Mouse (Mus musculus): ENCODE results near the gene Btnl9. TPM values are rescaled to one million over a fixed set of nuclear protein-coding genes. Genes with fewer than 3 reads are reported as not detected.
"Not testable (repeated sequence)": the region's sequence is repeated elsewhere in the genome, so short reads cannot be mapped to it uniquely, and the experiment has no call there.

Gene Btnl9
- polyA plus RNA-seq, 1 experiment from 2014 or later, result 0.89 TPM

DNA sequence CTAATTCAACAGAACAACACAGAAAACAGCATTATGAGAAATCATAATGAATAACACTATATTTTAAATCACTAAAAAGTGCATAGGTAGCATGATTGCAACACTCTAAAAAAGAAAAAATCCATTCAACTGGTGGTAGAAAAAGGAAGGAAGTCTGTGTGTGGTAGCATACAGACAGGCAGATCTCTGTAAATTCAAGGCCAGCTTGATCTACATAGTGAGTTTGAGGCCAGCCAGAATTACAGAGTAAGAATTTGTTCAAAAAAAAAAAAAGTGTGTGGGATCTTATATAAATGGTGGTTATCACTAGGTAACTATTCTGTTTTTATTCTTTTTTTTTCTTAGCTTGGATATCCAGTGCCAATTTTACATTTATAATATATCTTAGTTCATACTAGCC, 14.2 kb upstream of the Btnl9 start:
- Histone ChIP-seq H3K9me3 (ENCODE audit: low read depth, low read length) (no peaks in the 10 kb centered on the region), H3K4me3 (ENCODE audit: low read depth, low read length) (no peak overlapping the region), H3K27me3 (ENCODE audit: insufficient read depth, low read length) (no peaks in the 10 kb centered on the region), H3K4me2 (no peak overlapping the region), H3K4me1 (ENCODE audit: insufficient read depth) (peaks cover 11% of the 10 kb centered on the region; the same call in 1 of the 2 replicates), H3K27ac (ENCODE audit: low read depth) (no peak overlapping the region), H3K9ac (no peak overlapping the region), H3K36me3 (ENCODE audit: insufficient read depth) (no peaks in the 10 kb centered on the region)
- no peak for DNase-seq
- TF ChIP-seq CTCF (IDR thresholded peaks at IDR 0.05; ENCODE audit: low read depth), result no peak
- ATAC-seq (ENCODE audit: insufficient read depth), result no peak

DNA sequence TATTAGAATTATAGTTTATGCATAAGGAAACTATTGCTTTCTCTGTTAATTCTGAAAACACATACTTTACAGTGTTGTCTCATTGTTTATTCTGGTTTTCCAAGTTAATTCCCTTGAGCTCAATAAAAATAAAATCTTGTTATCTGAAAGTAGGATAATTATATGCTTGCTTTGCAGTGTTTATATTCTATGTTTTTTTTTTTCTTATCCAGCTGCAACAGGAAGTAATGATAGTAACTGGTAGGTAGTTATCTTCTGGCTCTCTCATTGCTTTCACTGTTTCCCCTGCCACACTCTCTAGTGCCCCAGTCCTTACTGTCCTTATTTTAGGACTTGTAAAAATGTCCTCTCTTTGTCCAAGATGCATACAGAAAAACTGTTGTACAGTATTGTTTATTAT, 13.7 kb upstream of the Btnl9 start:
- no peak for DNase-seq
- TF ChIP-seq CTCF (IDR thresholded peaks at IDR 0.05; ENCODE audit: low read depth), result no peak
- no peak for ATAC-seq (ENCODE audit: insufficient read depth)
- no peak overlapping the region for H3K27ac ChIP-seq (ENCODE audit: low read depth)
- no peaks in the 10 kb centered on the region for H3K9me3 ChIP-seq (ENCODE audit: low read depth, low read length)
- no peak overlapping the region for H3K9ac ChIP-seq
- no peaks in the 10 kb centered on the region for H3K36me3 ChIP-seq (ENCODE audit: insufficient read depth)
- H3K4me3 ChIP-seq (ENCODE audit: low read depth, low read length), result no peak overlapping the region
- H3K4me2 ChIP-seq, result no peak overlapping the region
- H3K4me1 ChIP-seq (ENCODE audit: insufficient read depth), result peaks cover 11% of the 10 kb centered on the region; the same call in 1 of the 2 replicates
- no peaks in the 10 kb centered on the region for H3K27me3 ChIP-seq (ENCODE audit: insufficient read depth, low read length)

DNA sequence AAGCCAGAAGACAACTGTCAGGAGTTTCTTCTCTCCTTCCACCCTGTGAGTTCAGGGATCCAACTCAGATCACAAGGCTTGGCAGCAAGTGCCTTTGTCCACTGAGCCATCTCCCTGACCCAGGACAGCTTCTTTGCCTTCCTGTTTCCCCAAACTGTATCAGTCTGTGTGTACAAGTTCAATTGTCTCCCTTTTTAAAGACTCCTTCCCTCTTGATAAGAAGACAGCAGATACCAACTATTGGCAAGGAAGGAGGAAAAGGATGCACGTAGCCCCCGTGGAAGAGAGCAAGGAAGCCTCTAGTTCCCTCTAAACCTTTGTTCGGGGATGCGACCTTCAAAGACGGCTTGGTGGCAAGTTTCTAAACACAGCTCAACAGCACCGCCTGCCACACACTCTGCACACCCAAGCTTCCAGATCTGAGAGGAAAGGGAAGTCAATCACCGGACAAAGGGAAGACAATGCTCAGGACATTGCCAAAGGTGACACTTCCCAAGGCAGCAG, 8.9 kb upstream of the Btnl9 start:
- DNase-seq (peak; percentile 28), ATAC-seq (ENCODE audit: insufficient read depth) (no peak)
- Histone ChIP-seq H3K9me3 (ENCODE audit: low read depth, low read length) (no peaks in the 10 kb centered on the region), H3K36me3 (ENCODE audit: insufficient read depth) (no peaks in the 10 kb centered on the region), H3K4me2 (no peak overlapping the region), H3K4me3 (ENCODE audit: low read depth, low read length) (no peak overlapping the region), H3K27me3 (ENCODE audit: insufficient read depth, low read length) (no peaks in the 10 kb centered on the region), H3K4me1 (ENCODE audit: insufficient read depth) (no peaks in the 10 kb centered on the region), H3K9ac (no peak overlapping the region), H3K27ac (ENCODE audit: low read depth) (peak overlapping the region; percentile 50; the same call in 1 of the 2 replicates)
- 72% methylated on average over 7 of the region's 7 CpGs for WGBS
- no peak for TF ChIP-seq CTCF (IDR thresholded peaks at IDR 0.05; ENCODE audit: low read depth)

DNA sequence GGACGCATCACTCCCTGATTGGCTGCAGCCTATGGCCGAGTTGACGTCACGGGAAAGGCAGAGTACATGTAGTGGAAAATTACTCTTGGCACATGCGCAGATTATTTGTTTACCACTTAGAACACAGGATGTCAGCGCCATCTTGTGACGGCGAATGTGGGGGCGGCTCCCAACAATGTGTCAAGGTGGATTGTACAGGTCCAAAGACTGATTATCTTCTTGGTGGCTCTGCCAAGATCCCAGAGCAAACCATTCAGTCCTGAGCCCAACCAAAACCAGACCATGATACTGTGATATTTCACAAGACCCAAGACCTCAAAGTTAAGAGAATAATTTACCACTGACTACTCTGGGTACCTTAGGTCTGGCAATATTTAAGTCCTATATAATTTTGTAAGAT, 7.8 kb upstream of the Btnl9 start:
- H3K27ac ChIP-seq (ENCODE audit: low read depth); H3K27me3 ChIP-seq (ENCODE audit: insufficient read depth, low read length); H3K9me3 ChIP-seq (ENCODE audit: low read depth, low read length); DNase-seq; H3K4me3 ChIP-seq (ENCODE audit: low read depth, low read length); H3K4me1 ChIP-seq (ENCODE audit: insufficient read depth); H3K9ac ChIP-seq; H3K36me3 ChIP-seq (ENCODE audit: insufficient read depth); ATAC-seq (ENCODE audit: insufficient read depth); H3K4me2 ChIP-seq: not testable (repeated sequence)
- 93% methylated on average over 9 of the region's 9 CpGs for WGBS

DNA sequence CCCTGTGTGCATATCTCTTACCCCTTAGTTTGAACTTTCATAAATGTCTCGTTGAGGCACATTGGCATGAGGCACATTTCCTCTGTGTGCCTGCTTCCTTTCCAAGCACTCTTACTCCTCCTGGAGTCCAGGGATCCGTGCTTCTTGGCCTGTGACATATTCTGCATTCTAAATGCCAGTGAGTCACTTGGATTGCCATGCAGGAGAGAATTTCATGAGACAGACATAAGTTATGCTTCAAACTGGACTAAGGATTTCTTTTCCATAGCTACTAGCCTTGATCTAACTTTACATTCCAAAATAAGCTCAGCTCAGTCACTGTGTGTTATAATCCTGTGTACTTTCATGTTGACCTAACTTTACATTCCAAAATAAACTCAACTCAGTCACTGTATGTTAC, 4.1 kb upstream of the Btnl9 start:
- no peak overlapping the region for H3K4me2 ChIP-seq
- no peaks in the 10 kb centered on the region for H3K9me3 ChIP-seq (ENCODE audit: low read depth, low read length)
- no peak overlapping the region for H3K9ac ChIP-seq
- no peak overlapping the region for H3K4me3 ChIP-seq (ENCODE audit: low read depth, low read length)
- no peak for ATAC-seq (ENCODE audit: insufficient read depth)
- no peaks in the 10 kb centered on the region for H3K36me3 ChIP-seq (ENCODE audit: insufficient read depth)
- 39% methylated on average over 2 of the region's 2 CpGs for WGBS
- no peak for TF ChIP-seq CTCF (IDR thresholded peaks at IDR 0.05; ENCODE audit: low read depth)
- H3K27me3 ChIP-seq (ENCODE audit: insufficient read depth, low read length), result no peaks in the 10 kb centered on the region
- no peaks in the 10 kb centered on the region for H3K4me1 ChIP-seq (ENCODE audit: insufficient read depth)
- no peak overlapping the region for H3K27ac ChIP-seq (ENCODE audit: low read depth)
- DNase-seq, result no peak

DNA sequence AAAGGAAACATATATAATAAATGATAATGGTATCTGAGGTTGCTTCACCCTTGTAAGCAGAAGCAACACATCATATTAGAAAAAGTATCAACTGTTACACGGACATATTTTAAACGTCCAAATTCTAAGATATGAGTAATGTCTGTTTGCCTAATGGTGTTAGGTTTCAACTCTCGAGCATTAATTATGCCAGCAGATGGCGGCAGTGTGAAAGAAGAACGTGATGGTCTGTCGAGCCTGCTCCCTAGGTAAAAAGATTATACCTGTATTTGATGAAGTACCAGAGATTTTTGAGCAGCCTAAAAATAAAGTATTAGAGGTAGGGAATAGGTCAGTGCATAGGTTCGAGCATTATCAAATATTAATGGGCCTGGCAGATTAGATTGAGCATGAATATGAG, 2.8 kb upstream of the Btnl9 start:
- no peak overlapping the region for H3K4me3 ChIP-seq (ENCODE audit: low read depth, low read length)
- H3K9ac ChIP-seq, result no peak overlapping the region
- DNase-seq, result peak; percentile 83
- no peaks in the 10 kb centered on the region for H3K27me3 ChIP-seq (ENCODE audit: insufficient read depth, low read length)
- H3K4me1 ChIP-seq (ENCODE audit: insufficient read depth), result no peaks in the 10 kb centered on the region
- WGBS, result 1% methylated on average over 7 of the region's 7 CpGs
- no peak overlapping the region for H3K4me2 ChIP-seq
- no peak overlapping the region for H3K27ac ChIP-seq (ENCODE audit: low read depth)
- no peaks in the 10 kb centered on the region for H3K9me3 ChIP-seq (ENCODE audit: low read depth, low read length)
- TF ChIP-seq CTCF (IDR thresholded peaks at IDR 0.05; ENCODE audit: low read depth), result peak; percentile 71
- no peaks in the 10 kb centered on the region for H3K36me3 ChIP-seq (ENCODE audit: insufficient read depth)
- ATAC-seq (ENCODE audit: insufficient read depth), result no peak; the same call in 1 of the 2 replicates

DNA sequence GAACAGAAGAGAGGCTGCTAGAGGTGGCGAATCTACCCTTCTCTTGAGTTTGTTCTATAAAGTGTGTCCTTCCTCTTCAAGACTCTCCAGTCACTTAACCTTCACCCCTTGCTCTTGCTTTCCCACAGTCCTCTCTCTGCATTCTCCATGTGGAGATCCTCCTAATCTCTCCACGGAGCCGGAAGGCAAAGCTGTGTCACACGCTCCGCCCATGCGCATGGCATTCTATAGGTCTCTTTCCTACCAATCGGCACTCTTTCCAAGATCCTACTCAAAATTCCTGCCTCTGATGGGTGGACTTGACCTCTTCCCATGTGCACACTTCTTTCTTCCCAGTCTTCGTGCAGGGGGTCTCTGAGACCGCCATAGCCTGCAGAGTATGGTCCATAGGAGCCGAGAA, 742 bp upstream of the Btnl9 start:
- ATAC-seq (ENCODE audit: insufficient read depth), result no peak
- Histone ChIP-seq H3K4me1 (ENCODE audit: insufficient read depth) (no peaks in the 10 kb centered on the region), H3K27ac (ENCODE audit: low read depth) (no peak overlapping the region), H3K27me3 (ENCODE audit: insufficient read depth, low read length) (no peaks in the 10 kb centered on the region), H3K36me3 (ENCODE audit: insufficient read depth) (no peaks in the 10 kb centered on the region), H3K9me3 (ENCODE audit: low read depth, low read length) (no peaks in the 10 kb centered on the region), H3K9ac (no peak overlapping the region), H3K4me3 (ENCODE audit: low read depth, low read length) (no peak overlapping the region), H3K4me2 (no peak overlapping the region)
- no peak for TF ChIP-seq CTCF (IDR thresholded peaks at IDR 0.05; ENCODE audit: low read depth)
- DNase-seq, result no peak
- 67% methylated on average over 10 of the region's 10 CpGs for WGBS

DNA sequence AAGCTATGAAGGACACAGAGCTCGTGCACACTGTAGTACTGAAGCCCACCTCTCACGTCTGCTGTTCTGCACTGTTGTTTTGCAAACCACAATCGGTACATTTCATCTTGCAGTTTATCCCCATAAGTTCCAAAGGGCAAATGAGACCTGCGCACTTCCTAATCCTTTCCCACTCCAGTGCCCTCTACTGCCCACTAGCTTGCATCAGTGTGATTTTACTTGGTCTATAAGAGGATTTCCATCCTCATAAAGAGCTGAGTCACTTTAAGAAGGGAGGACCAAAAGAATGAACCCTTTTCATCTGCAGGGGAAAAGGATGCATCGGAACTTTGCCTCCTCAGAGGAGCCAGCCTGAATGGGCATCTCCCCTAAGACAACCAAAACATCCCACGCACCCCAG, 507 bp downstream of the Btnl9 start:
- ATAC-seq (ENCODE audit: insufficient read depth), result no peak
- no peak overlapping the region for H3K4me3 ChIP-seq (ENCODE audit: low read depth, low read length)
- no peak overlapping the region for H3K27ac ChIP-seq (ENCODE audit: low read depth)

More for the DNA sequence above, 507 bp downstream of the Btnl9 start:
- WGBS, result 73% methylated on average over 6 of the region's 6 CpGs
- no peak for DNase-seq
- H3K4me1 ChIP-seq (ENCODE audit: insufficient read depth), result no peaks in the 10 kb centered on the region
- no peak overlapping the region for H3K4me2 ChIP-seq
- no peaks in the 10 kb centered on the region for H3K9me3 ChIP-seq (ENCODE audit: low read depth, low read length)
- no peak overlapping the region for H3K9ac ChIP-seq
- H3K27me3 ChIP-seq (ENCODE audit: insufficient read depth, low read length), result no peaks in the 10 kb centered on the region
- no peak for TF ChIP-seq CTCF (IDR thresholded peaks at IDR 0.05; ENCODE audit: low read depth)
- no peaks in the 10 kb centered on the region for H3K36me3 ChIP-seq (ENCODE audit: insufficient read depth)

Data from lung, embryonic 14.5 days (tissue).